Mouse (Mus musculus) cortical plate, adult 2 months (tissue): ENCODE data around the gene Tmem9. TPM values are rescaled to one million over a fixed set of nuclear protein-coding genes. Genes with fewer than 3 reads are reported as not detected.

Experiments
- H3K27ac ChIP-seq: fragments of 200-500 bp; 2 replicates; pipeline ENCODE4 v1.5.1; 2012; ENCODE audit warnings: low read length, control low read depth, inconsistent platforms; ENCODE audit not compliant: insufficient read depth
- H3K4me1 ChIP-seq: fragments of 200-500 bp; 2 replicates; pipeline ENCODE4 v1.6.1; 2011; ENCODE audit warnings: low read length; ENCODE audit not compliant: control insufficient read depth, insufficient read depth
- H3K4me3 ChIP-seq: fragments of 200-500 bp; 2 replicates; pipeline ENCODE4 v1.5.1; 2011; ENCODE audit warnings: mild to moderate bottlenecking, low read length, control low read depth; ENCODE audit not compliant: insufficient read depth
- CTCF ChIP-seq: fragments of 200-500 bp; IDR thresholded peaks from 2 replicates; pipeline ENCODE4 v1.5.1; 2011; ENCODE audit warnings: mild to moderate bottlenecking, control low read depth, low read length; ENCODE audit not compliant: insufficient read depth; ENCODE audit errors: extremely low read depth
- POLR2A ChIP-seq: fragments of 200-500 bp; IDR thresholded peaks from 2 replicates; pipeline ENCODE4 v1.6.1; 2011; ENCODE audit warnings: mild to moderate bottlenecking, low read length, control low read depth; ENCODE audit not compliant: insufficient read depth; ENCODE audit errors: extremely low read depth
- polyA plus RNA-seq: library from polyadenylated mRNA; depleted of rRNA; stranded (reverse); fragments of >200 nt; gene quantifications from 2 replicates; pipeline ENCODE4 v1.2.3, GENCODE M21; 2012

Tmem9 gene
- polyA plus RNA-seq, 1 experiment: 101 TPM

DNA sequence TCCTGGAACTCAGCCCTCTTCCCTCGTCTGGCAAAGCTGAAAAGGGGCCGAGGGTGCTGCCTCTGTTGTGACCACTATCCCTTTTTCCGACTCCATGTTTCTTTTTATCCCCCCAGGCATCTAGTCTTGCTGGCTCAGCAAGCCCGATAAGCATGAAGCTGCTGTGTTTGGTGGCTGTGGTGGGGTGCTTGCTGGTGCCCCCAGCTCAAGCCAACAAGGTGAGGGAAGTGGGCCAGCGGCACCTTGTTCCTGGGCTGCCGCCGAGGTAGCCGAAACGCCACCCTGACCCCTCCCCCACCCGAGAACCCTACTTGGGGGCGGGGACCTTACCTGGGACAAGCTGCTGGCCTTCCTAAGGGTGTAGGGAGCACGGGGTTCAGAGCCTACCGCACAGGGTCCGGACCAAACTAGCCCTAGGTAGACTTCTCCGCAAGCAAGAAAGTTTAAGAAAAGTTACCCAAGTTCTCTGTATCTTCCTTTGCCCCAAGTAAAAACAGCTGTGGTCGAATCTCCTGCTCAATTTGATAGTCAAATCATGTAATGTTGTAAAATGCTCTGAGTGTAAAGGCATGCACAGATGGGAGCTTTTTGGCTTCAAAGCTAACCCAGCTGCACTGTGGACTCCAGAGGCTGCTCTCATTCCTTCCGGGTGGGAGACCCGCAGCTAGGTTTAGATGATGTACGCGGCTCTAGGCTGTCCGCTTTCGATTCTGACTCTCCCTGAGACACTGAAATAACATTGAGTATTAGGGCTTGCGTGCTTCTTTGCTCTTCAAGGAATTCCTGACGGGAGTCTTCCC, 10.6 kb downstream of the Tmem9 start:
- Histone ChIP-seq H3K4me1 (no peaks in the 10 kb centered on the region), H3K27ac (no peak overlapping the region), H3K4me3 (peak overlapping the region; percentile 68)
- TF ChIP-seq CTCF (no peak), POLR2A (no peak)

DNA sequence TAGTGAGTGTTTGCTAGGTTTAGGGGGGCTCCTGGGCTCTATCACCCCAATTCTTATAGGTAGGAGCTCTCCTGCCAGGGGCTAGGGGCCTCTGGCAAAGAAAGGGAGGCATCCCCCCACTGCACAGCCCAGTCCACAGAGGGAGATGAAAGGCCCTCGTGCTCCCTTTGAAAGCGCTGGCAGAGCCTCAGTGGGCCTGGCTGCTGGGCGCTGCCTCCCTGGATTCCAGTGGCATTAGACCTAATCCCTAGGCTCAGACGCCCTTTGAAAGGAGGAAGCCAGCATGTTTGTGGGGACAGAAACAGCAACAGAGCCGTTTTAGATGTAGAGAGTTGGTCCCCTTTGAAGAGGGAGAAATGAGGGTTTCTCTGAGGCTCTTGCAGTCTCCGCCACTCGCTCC, 22.3 kb downstream of the Tmem9 start:
- Histone ChIP-seq H3K4me1 (no peaks in the 10 kb centered on the region), H3K4me3 (no peak overlapping the region), H3K27ac (no peak overlapping the region)
- TF ChIP-seq POLR2A: no peak
- no peak for TF ChIP-seq CTCF

DNA sequence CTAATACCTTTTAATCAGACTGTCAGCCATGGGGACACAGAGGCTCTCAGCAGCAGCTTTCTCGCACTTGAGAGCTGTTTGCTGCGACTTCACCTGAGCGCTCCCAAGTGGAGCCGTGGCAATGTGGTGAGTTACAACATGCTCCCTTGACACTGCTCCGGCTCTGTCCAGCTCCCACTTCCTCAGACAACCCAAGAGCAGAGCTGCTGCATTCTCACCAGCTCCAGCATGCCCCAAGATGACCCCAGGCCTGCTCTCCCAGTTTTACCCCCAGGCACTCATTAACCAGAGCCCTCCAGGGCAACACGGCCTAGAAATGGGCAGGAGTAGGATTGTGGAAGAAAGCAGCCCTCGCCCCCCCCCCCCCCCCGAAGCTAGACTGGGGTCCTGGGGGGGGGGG, 23.7 kb downstream of the Tmem9 start:
- TF ChIP-seq POLR2A (no peak), CTCF (no peak)
- Histone ChIP-seq H3K4me3 (no peak overlapping the region), H3K27ac (no peak overlapping the region), H3K4me1 (no peaks in the 10 kb centered on the region)

DNA sequence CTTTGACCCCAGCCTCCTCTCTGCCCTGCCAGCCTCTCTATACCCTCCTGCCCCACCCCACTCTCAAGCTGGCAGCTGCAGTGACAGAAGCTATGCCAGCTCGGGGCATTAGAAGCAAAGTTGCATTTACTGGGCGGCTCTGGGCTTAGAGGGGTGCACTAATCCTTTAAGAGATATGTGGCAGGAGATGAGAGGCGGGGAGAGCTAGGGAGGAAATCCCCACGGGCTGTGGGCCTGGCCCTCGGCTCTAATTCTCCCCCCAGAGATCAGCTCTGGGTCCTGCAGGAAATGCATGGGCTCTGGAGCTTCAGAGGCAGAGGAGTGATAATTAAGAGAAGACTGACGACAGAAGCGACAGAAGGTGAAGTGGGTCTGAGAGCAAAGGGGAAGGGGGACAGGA, 25.0 kb downstream of the Tmem9 start:
- TF ChIP-seq POLR2A (no peak), CTCF (no peak)
- H3K27ac ChIP-seq: no peak overlapping the region
- no peak overlapping the region for H3K4me3 ChIP-seq
- no peaks in the 10 kb centered on the region for H3K4me1 ChIP-seq

DNA sequence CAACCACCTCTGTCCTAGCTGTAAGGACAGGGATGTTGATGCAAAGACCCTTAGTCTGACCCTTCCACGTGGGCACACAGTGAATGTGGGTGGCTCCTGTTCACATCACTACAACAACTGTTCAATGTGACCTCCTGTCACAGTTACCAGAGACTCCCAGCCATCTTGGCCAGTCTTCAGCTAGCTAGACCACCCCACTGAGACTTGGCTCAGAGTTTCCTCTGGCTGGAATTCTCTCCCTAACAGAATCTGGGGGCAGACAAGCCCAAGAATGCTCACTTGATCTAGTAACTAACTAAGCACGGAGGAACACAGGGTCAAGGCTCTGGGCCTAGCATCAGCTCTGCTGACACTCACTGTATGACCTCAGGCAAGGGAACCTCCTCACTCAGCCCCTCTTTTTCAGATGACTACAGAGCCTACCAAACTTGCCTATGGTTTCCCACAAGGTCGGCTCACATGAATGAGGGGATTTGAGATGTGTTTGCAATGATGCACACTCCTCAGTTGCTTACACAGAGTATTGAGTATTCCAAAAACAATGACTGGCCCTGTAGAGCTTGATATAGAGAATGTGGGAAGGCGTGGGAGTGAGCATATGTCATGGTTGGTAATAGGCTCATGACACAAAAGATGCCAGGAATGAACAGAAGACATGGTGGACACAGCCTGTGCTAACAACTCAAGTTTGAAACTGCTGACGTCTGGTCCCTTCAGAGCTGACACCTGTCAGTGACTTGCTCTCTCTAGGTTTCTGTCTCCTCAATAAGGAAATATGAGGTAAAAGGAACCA, 31.0 kb downstream of the Tmem9 start:
- Histone ChIP-seq H3K27ac (no peak overlapping the region), H3K4me3 (no peak overlapping the region), H3K4me1 (peaks cover 2% of the 10 kb centered on the region)
- no peak for TF ChIP-seq POLR2A
- TF ChIP-seq CTCF: no peak

DNA sequence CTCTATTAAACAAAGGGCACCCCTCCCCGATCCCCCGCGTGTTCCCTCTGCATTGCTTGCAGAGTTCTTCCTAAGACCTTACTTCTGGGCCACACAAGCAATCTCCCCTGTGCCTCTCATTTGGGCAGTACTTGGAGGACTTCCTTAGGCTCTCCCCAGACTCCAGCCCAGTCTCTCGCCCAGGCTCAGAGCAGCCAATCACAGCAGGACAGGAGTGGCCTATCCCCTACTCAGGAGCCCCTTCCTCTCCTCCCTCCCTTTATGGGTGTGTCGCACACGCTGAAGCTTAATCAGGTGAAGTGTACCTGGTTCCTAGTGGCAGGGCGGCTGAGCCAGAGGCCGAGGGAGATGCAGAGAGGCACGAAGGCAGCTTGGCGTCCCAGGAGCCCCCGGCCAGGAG, 32.5 kb downstream of the Tmem9 start:
- Histone ChIP-seq H3K27ac (no peak overlapping the region), H3K4me3 (peak overlapping the region; percentile 41), H3K4me1 (peaks cover 2% of the 10 kb centered on the region)
- TF ChIP-seq POLR2A: no peak
- TF ChIP-seq CTCF: no peak

DNA sequence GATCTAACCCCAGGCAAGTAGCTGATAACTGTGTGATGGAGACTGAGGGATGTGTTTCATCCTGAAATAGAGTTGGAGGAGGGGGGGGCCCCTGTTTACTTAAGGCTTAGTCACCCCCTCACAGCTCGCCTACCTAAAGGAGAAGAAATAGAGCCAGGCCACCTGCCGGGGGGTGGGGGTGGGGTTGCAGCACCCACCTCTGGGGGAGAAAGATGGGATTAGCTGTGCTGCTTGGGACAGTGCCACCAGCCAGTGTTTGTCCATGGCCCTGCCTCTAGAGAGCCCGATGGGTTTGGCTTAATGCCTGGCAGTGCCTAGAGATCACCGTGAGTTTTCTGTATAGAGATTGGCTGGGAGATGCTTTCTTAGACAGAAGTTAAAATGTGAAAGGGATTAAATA, 32.9 kb downstream of the Tmem9 start:
- Histone ChIP-seq H3K4me3 (peak overlapping the region; percentile 41; the same call in 1 of the 2 replicates), H3K27ac (no peak overlapping the region), H3K4me1 (peaks cover 2% of the 10 kb centered on the region)
- no peak for TF ChIP-seq POLR2A
- TF ChIP-seq CTCF: no peak

DNA sequence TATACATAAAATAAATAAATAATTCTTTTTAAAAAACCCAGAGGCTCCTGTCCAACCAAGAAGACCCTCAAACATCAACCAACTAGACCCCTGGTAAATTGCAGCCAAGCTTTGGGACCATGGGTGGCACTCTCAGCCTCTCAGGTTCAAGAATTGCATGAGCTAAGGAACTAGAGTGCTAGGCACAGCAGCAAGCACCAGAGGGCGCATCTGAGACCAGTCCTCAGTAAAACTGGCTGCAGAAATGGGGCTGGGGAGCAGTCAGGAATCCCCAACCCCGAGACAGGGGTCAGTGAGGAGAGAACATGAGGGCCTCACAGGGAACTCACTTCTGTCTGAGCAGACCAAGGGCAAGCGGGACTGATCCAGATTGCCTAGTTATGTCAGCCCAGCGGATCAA, 37.8 kb downstream of the Tmem9 start:
- Histone ChIP-seq H3K4me3 (no peak overlapping the region), H3K4me1 (no peaks in the 10 kb centered on the region), H3K27ac (no peak overlapping the region)
- TF ChIP-seq POLR2A: no peak
- TF ChIP-seq CTCF: peak; percentile 87

DNA sequence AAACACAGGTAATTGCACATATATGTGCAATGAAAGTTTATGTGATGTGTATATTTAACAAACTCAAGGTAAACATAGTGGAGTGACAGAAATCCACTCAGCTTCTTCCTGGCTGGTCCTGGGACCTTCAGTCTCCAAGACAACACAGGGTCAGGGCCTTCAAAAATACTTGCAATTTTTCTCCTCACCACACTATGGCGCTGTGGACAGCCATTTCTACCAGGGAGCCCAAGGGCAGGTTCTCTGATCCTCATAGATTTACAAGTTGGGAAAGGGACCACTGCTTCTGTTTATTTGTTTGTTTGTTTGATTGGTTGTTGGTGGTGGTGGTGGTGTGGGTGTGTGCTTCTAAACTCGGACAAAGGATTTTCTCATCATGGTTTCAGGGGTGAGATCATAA, 39.5 kb downstream of the Tmem9 start:
- Histone ChIP-seq H3K4me1 (no peaks in the 10 kb centered on the region), H3K4me3 (no peak overlapping the region), H3K27ac (no peak overlapping the region)
- TF ChIP-seq POLR2A (no peak), CTCF (peak; percentile 63)

DNA sequence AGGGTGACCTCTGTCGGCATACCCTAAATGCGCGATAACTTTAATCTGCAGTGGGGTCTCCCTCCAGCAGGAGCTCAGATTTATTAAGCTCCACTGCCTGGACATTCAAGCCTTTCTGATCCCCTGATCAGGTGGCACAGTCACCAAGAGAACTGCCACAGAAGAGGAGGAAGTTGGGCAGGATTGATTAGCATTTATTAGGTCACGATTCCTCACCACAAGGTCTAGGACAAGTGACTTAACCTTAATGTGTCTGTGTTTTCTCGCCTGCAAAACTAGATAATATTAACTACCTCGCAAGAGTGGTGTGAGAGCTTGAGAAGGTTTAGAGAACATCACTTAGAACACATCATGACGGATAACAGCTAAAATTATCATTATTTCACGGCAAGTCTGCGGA, 39.9 kb downstream of the Tmem9 start:
- TF ChIP-seq POLR2A (no peak), CTCF (no peak)
- no peak overlapping the region for H3K27ac ChIP-seq
- no peaks in the 10 kb centered on the region for H3K4me1 ChIP-seq
- no peak overlapping the region for H3K4me3 ChIP-seq
